Mouse (Mus musculus): ENCODE results near the gene Lifr. TPM values are rescaled to one million over a fixed set of nuclear protein-coding genes. Genes with fewer than 3 reads are reported as not detected.

Gene Lifr
- polyA plus RNA-seq, 1 experiment, result 19.9 TPM

DNA sequence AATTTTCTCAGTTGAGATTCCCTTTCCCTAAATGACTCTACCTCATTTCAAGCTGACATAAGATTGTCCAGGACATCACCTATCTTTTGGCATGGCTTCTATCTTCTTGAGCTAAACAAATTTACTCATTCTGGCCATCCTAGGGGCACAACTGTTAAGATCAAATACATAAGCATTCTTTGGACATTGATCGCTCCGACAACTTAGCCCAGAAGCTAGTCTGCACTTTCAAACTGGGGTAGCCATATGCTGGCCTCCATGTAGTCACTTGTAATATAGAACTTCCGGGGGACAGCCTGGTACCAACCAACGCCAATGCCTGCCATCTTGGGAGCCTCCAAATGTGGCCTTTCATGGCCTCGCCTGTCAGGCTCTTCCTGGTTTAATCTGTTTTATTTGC, 112.6 kb downstream of the Lifr start:
- DNase-seq, result no peak
- WGBS, result 91% methylated on average over 5 of the region's 5 CpGs
- H3K4me1 ChIP-seq (ENCODE audit: control insufficient read depth, insufficient read depth, low read length), result peaks cover 8% of the 10 kb centered on the region
- H3K27ac ChIP-seq (ENCODE audit: insufficient read depth, low read length), result no peak overlapping the region
- no peak overlapping the region for H3K4me3 ChIP-seq (replicated peaks; ENCODE audit: insufficient read depth, low read depth, low read length)
- H3K27me3 ChIP-seq (ENCODE audit: control insufficient read depth, insufficient read depth, low read length), result no peaks in the 10 kb centered on the region
- no peak for TF ChIP-seq POLR2A (IDR thresholded peaks at IDR 0.05; ENCODE audit: borderline replicate concordance, insufficient read depth, low read length)
- TF ChIP-seq CTCF (IDR thresholded peaks at IDR 0.05; ENCODE audit: borderline replicate concordance, insufficient read depth, low read depth, low read length), result no peak

DNA sequence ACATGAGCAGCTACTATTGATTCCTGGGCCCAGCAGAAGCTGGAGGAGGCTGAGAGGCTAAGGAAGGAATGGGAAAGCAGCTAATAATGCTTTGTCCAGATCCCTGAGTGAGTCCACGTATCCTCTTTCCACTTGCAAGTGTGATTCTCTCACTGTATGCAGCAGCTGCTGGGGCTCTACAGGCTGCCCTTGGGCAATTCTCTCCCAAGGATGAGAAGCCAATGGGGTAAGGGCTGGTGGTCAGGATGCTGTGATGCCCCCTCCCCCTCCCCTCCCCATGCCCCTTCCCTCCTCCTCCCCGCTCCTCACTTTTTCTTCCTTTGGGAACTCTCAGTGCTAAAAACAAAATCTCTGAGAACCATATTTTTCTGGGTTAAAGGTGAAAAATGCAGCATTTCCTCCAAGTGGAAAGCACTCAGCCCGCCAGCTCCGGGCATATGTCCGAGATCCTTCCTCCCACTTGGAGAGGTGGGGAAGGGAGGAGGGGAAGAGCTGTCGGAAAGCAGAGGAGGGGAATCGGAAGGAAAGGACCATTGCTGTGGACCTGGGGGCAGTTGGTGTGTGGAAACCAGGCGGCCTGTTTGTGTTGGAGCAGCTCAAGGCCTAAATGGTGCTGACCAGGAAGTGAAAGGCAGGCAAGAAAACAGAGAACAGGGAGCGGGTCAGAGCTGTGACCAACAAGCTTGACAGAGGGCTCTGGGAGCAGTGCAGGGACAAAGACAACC, 113.4 kb downstream of the Lifr start:
- Histone ChIP-seq H3K4me3 (replicated peaks; ENCODE audit: insufficient read depth, low read depth, low read length) (no peak overlapping the region), H3K27ac (ENCODE audit: insufficient read depth, low read length) (no peak overlapping the region), H3K4me1 (ENCODE audit: control insufficient read depth, insufficient read depth, low read length) (peaks cover 8% of the 10 kb centered on the region), H3K27me3 (ENCODE audit: control insufficient read depth, insufficient read depth, low read length) (no peaks in the 10 kb centered on the region)
- TF ChIP-seq CTCF (IDR thresholded peaks at IDR 0.05; ENCODE audit: borderline replicate concordance, insufficient read depth, low read depth, low read length) (no peak), POLR2A (IDR thresholded peaks at IDR 0.05; ENCODE audit: borderline replicate concordance, insufficient read depth, low read length) (no peak)
- no peak for DNase-seq
- 51% methylated on average over 9 of the region's 9 CpGs for WGBS

DNA sequence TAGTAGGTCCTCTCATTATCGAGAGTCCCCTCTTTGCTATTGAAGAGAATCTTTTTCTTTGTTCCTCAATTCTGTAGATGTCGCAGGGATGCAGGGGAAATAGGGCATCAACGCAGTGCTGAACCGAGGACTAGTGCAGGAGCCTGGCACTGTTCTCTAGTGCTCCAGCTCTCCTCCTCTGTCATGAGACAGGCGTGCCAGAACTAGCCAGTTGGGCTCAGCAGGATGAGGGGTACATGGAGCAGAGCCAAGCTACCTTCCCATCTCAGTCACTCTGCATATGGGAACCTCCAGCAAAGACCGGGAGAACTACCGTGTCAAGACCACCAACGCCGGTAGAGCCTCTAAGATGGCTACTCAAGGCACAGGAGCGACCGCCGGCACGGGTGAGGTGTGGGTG, 114.5 kb downstream of the Lifr start:
- WGBS, result 22% methylated on average over 13 of the region's 13 CpGs
- no peaks in the 10 kb centered on the region for H3K27me3 ChIP-seq (ENCODE audit: control insufficient read depth, insufficient read depth, low read length)
- H3K27ac ChIP-seq (ENCODE audit: insufficient read depth, low read length), result no peak overlapping the region
- peaks cover 8% of the 10 kb centered on the region for H3K4me1 ChIP-seq (ENCODE audit: control insufficient read depth, insufficient read depth, low read length)
- no peak for TF ChIP-seq CTCF (IDR thresholded peaks at IDR 0.05; ENCODE audit: borderline replicate concordance, insufficient read depth, low read depth, low read length)
- no peak for TF ChIP-seq POLR2A (IDR thresholded peaks at IDR 0.05; ENCODE audit: borderline replicate concordance, insufficient read depth, low read length)
- peak in 1 of 2 experiments; percentile 19 for DNase-seq
- H3K4me3 ChIP-seq (replicated peaks; ENCODE audit: insufficient read depth, low read depth, low read length), result no peak overlapping the region

DNA sequence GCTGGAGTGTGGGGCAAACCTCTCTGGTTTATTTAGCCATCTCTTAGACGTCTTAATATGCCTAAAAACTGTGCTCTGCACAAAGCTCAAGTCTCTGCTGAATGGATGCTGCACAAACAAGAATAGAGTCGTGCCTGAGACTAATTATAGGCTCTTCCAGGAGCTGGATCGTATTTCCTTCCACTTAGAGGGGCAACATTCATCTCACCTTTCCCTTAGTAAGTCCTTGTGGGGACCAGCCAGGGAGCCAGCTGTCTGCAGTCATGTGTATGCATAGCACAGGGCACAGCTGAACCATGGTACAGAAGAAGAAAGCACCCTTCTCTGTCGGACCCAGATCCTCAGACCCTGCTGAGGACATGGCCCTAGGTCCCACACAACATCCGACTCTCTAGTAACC, 115.7 kb downstream of the Lifr start:
- H3K27me3 ChIP-seq (ENCODE audit: control insufficient read depth, insufficient read depth, low read length), result no peaks in the 10 kb centered on the region
- peaks cover 8% of the 10 kb centered on the region for H3K4me1 ChIP-seq (ENCODE audit: control insufficient read depth, insufficient read depth, low read length)
- H3K27ac ChIP-seq (ENCODE audit: insufficient read depth, low read length), result no peak overlapping the region
- no peak overlapping the region for H3K4me3 ChIP-seq (replicated peaks; ENCODE audit: insufficient read depth, low read depth, low read length)
- DNase-seq, result no peak
- WGBS, result 78% methylated on average over 5 of the region's 5 CpGs
- no peak for TF ChIP-seq POLR2A (IDR thresholded peaks at IDR 0.05; ENCODE audit: borderline replicate concordance, insufficient read depth, low read length)
- no peak for TF ChIP-seq CTCF (IDR thresholded peaks at IDR 0.05; ENCODE audit: borderline replicate concordance, insufficient read depth, low read depth, low read length)

DNA sequence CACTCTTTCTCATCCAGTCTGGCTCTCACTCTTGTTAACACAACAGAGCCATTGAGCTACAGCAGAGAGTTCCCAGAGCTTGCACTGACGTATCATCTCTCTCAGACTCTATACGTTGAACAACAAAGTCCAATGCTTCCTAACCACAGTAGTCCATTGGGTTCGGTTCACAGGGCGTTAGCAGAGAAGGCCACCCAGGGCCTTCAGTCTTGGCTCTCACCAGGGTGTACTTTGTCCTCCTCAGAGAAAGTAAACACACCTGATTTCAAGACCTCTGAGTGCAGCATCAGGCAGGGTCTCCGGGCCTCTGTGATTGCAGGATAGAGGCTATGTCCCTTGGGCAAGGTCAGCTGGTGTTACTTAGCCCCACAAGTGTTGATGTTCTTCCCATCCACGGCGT, 116.9 kb downstream of the Lifr start:
- Histone ChIP-seq H3K4me1 (ENCODE audit: control insufficient read depth, insufficient read depth, low read length) (peaks cover 8% of the 10 kb centered on the region), H3K27ac (ENCODE audit: insufficient read depth, low read length) (no peak overlapping the region), H3K4me3 (replicated peaks; ENCODE audit: insufficient read depth, low read depth, low read length) (no peak overlapping the region), H3K27me3 (ENCODE audit: control insufficient read depth, insufficient read depth, low read length) (no peaks in the 10 kb centered on the region)
- WGBS, result 91% methylated on average over 7 of the region's 7 CpGs
- TF ChIP-seq POLR2A (IDR thresholded peaks at IDR 0.05; ENCODE audit: borderline replicate concordance, insufficient read depth, low read length), result no peak
- no peak for TF ChIP-seq CTCF (IDR thresholded peaks at IDR 0.05; ENCODE audit: borderline replicate concordance, insufficient read depth, low read depth, low read length)
- DNase-seq, result no peak

DNA sequence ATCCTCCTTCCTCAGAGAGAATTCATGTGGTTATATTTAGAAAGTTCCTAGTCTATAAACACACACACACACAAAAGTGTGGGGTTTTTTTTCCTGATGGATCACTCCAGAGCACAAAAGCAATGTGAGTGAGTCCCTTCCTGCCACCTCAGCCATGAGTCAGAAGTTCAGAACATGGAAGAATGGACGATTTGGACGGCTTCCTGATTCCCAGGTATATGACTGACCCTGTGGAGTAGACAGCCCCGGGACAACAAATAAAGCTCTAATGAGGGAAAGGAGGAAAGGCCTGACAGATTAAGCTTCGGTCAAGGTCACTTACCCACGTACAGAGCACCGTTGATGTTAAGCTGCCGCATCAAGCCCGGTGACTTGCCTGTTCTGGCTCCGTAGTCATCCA, 117.8 kb downstream of the Lifr start:
- no peak for DNase-seq

DNA sequence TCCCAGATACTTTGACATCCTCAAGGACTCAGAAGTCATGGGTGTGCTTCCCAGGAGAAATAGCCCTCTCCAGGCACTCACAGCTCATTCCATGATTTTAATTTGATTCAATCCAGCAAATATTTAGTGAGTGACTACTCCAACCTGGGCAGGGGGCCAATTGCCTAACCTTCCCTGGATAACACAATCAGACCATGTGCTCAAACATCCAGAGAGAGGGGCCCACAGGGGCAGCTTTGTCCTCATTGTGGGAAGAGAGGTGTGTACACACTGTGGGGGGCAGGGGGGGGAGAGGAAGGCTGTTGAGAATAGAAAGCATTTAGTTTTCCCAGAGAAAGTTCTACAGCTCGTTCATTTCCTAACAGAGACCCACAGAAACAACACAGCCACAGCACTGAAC, 123.3 kb downstream of the Lifr start:
- no peak overlapping the region for H3K4me3 ChIP-seq (replicated peaks; ENCODE audit: insufficient read depth, low read depth, low read length)
- no peak overlapping the region for H3K27ac ChIP-seq (ENCODE audit: insufficient read depth, low read length)
- DNase-seq, result no peak
- H3K4me1 ChIP-seq (ENCODE audit: control insufficient read depth, insufficient read depth, low read length), result no peaks in the 10 kb centered on the region
- 9% methylated on average over 1 of the region's 1 CpGs for WGBS
- no peak for TF ChIP-seq CTCF (IDR thresholded peaks at IDR 0.05; ENCODE audit: borderline replicate concordance, insufficient read depth, low read depth, low read length)
- TF ChIP-seq POLR2A (IDR thresholded peaks at IDR 0.05; ENCODE audit: borderline replicate concordance, insufficient read depth, low read length), result no peak
- no peaks in the 10 kb centered on the region for H3K27me3 ChIP-seq (ENCODE audit: control insufficient read depth, insufficient read depth, low read length)

More for the DNA sequence above, 117.8 kb downstream of the Lifr start:
- Histone ChIP-seq H3K4me3 (replicated peaks; ENCODE audit: insufficient read depth, low read depth, low read length) (no peak overlapping the region), H3K27me3 (ENCODE audit: control insufficient read depth, insufficient read depth, low read length) (no peaks in the 10 kb centered on the region), H3K27ac (ENCODE audit: insufficient read depth, low read length) (no peak overlapping the region), H3K4me1 (ENCODE audit: control insufficient read depth, insufficient read depth, low read length) (peaks cover 8% of the 10 kb centered on the region)
- TF ChIP-seq POLR2A (IDR thresholded peaks at IDR 0.05; ENCODE audit: borderline replicate concordance, insufficient read depth, low read length), result no peak
- no peak for TF ChIP-seq CTCF (IDR thresholded peaks at IDR 0.05; ENCODE audit: borderline replicate concordance, insufficient read depth, low read depth, low read length)
- WGBS, result 71% methylated on average over 9 of the region's 9 CpGs

DNA sequence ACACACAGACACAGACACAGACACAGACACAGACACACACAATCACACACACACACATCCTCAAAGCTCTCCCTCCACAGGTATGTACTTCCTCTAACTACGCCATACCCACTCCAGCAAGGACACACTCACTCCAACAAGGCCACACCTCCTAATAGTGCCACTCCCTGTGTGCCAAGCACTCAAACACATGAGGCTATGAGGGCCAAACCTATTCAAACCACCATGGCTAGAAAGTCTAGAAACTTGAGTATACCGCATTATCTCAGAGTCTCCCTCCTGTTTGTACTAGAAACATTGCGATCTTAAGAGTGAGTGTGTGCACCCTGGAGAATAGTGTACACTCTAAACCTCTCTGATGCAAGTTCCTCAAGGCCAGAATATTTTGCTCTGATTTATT, 125.4 kb downstream of the Lifr start:
- no peaks in the 10 kb centered on the region for H3K27me3 ChIP-seq (ENCODE audit: control insufficient read depth, insufficient read depth, low read length)
- no peak overlapping the region for H3K27ac ChIP-seq (ENCODE audit: insufficient read depth, low read length)
- DNase-seq, result no peak
- over 99% methylated on average over 3 of the region's 3 CpGs for WGBS
- no peaks in the 10 kb centered on the region for H3K4me1 ChIP-seq (ENCODE audit: control insufficient read depth, insufficient read depth, low read length)
- TF ChIP-seq POLR2A (IDR thresholded peaks at IDR 0.05; ENCODE audit: borderline replicate concordance, insufficient read depth, low read length), result no peak
- TF ChIP-seq CTCF (IDR thresholded peaks at IDR 0.05; ENCODE audit: borderline replicate concordance, insufficient read depth, low read depth, low read length), result no peak
- no peak overlapping the region for H3K4me3 ChIP-seq (replicated peaks; ENCODE audit: insufficient read depth, low read depth, low read length)
